Mouse (Mus musculus) liver, postnatal 0 days (tissue): ENCODE data around the gene H1foo. TPM values are rescaled to one million over a fixed set of nuclear protein-coding genes. Genes with fewer than 3 reads are reported as not detected.

ENCODE experiments used
- ATAC-seq: fragments of 200-750 bp; cut with Nextera tagmentation; 2 replicates; pipeline ENCODE4 v1.8.0; 2017; ENCODE audit warnings: mild to moderate bottlenecking, moderate library complexity
- DNase-seq: peaks from one replicate; pipeline ENCODE4 v3.0.0-alpha.2; 2016
- H3K27ac ChIP-seq: fragments of 300-500 bp; sonication (generic); 2 replicates; pipeline ENCODE4 v1.5.1; 2014; ENCODE audit warnings: antibody characterized with exemption, moderate library complexity, mild to moderate bottlenecking, low read depth
- H3K27me3 ChIP-seq: fragments of 300-500 bp; sonication (generic); 2 replicates; pipeline ENCODE4 v1.6.1; 2014; ENCODE audit warnings: low read length, control low read depth, mixed read lengths; ENCODE audit not compliant: insufficient read depth
- H3K36me3 ChIP-seq: fragments of 300-500 bp; sonication (generic); replicated peaks from 2 replicates; pipeline ENCODE4 v1.6.1; 2014; ENCODE audit warnings: mild to moderate bottlenecking, control low read depth, low read length, moderate library complexity, mixed read lengths; ENCODE audit not compliant: insufficient read depth
- H3K4me1 ChIP-seq: fragments of 300-500 bp; sonication (generic); 2 replicates; pipeline ENCODE4 v1.6.1; 2014; ENCODE audit warnings: antibody characterized with exemption, mild to moderate bottlenecking, control low read depth; ENCODE audit not compliant: insufficient read depth
- H3K4me2 ChIP-seq: fragments of 300-500 bp; sonication (generic); 2 replicates; pipeline ENCODE4 v1.6.1; 2014; ENCODE audit warnings: low read depth, mild to moderate bottlenecking, low read length, moderate library complexity, mixed read lengths
- H3K4me3 ChIP-seq: fragments of 300-500 bp; sonication (generic); 2 replicates; pipeline ENCODE4 v1.5.1; 2014; ENCODE audit warnings: low read depth, low read length
- H3K9ac ChIP-seq: fragments of 300-500 bp; sonication (generic); replicated peaks from 2 replicates; pipeline ENCODE4 v1.6.1; 2014; ENCODE audit warnings: mild to moderate bottlenecking, moderate library complexity
- H3K9me3 ChIP-seq: fragments of 300-500 bp; sonication (generic); 2 replicates; pipeline ENCODE4 v1.6.1; 2016; ENCODE audit warnings: mild to moderate bottlenecking, control low read depth, low read length, mixed read lengths
- CTCF ChIP-seq: sonication (generic); IDR thresholded peaks from 2 replicates; pipeline ENCODE4 v1.5.1; 2016; ENCODE audit warnings: antibody characterized with exemption, low read depth
- EP300 ChIP-seq: IDR thresholded peaks from 2 replicates; pipeline ENCODE4 v1.6.1; 2016; ENCODE audit warnings: antibody characterized with exemption, low read depth, mild to moderate bottlenecking
- WGBS: fragments of 180-500 bp; shearing (Covaris S2); extraction: QIAGEN DNeasy Blood & Tissue Kit; methylation state at CpG from one replicate; pipeline ENCODE4 v1.1.7; 2014; ENCODE audit not compliant: insufficient replicate concordance; 5-methylcytosine and 5-hydroxymethylcytosine counted together
- polyA plus RNA-seq: library from polyadenylated mRNA; unstranded; fragments of >200 nt; fragmentation: Nextera tagmentation; extraction: Ambion mirVana; gene quantifications from 2 replicates; pipeline ENCODE4 v1.2.1, GENCODE M21; 2015

Gene H1foo
- polyA plus RNA-seq, 1 experiment from 2014 or later = not detected

DNA sequence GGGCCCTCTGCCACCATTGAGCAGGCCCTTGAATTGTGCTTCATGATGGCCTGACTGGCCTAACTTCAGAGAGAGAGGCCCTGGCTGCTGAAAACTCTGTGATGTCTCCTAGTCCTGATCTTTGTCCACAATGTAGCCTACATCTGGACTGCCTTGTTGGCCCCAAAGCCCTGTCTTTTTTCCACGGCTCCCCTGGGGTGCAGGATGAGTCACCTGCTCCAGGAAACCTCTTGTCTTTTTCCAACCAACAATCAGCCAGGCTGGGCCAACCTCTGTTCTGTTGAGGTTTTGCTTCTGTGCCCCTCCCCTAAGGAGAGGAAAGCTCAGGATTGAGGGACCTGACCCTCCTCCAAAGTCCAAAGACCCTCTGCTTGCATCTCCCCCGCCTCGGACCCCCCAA, 17.0 kb downstream of the H1foo start:
- TF ChIP-seq CTCF (no peak), EP300 (no peak)
- Histone ChIP-seq H3K9ac (no peak overlapping the region), H3K27ac (no peak overlapping the region), H3K4me1 (peaks cover 5% of the 10 kb centered on the region), H3K27me3 (no peaks in the 10 kb centered on the region), H3K4me3 (no peak overlapping the region), H3K9me3 (no peaks in the 10 kb centered on the region), H3K4me2 (no peak overlapping the region), H3K36me3 (0 out of 2 replicates have a peak, but pooled peaks cover 4% of the 10 kb centered on the region)
- DNase-seq (no peak), ATAC-seq (no peak)
- 79% methylated on average over 3 of the region's 3 CpGs for WGBS

DNA sequence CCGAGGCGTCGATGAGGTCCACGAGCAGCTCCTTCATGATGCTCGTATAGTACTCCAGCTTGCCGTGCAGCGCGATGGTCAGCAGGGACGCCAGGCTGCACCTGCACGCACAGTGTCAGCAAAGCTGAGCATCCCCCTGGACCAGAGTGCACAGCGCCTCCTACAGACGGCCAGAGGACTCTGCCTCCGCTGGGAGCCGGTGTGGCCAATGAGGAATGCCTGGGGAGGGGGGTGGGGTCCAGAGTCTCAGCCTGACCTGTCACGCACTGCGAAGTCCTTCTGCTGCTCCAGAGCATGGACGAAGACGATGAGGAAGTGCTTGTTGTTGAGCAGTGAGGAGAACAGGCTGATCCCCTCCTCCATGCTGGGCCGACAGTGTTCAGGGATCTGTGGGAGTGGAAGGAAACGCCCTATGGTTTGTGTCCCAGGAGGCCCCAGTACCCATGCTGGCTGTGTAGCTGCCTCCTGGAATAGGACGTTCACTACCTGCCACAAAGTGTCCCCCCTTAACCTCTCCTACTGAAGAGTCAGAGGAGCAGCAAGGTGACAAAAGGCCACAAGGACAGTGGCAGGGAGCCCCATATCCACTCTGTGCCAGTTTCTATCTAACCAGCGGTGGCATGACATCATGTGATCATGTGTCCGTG, 17.8 kb downstream of the H1foo start:
- H3K4me2 ChIP-seq = no peak overlapping the region
- H3K27me3 ChIP-seq = no peaks in the 10 kb centered on the region
- no peaks in the 10 kb centered on the region for H3K4me1 ChIP-seq
- WGBS = 68% methylated on average over 23 of the region's 23 CpGs
- H3K27ac ChIP-seq = no peak overlapping the region
- H3K9me3 ChIP-seq = no peaks in the 10 kb centered on the region
- H3K9ac ChIP-seq = no peak overlapping the region
- ATAC-seq = peak; percentile 48; the same call in 1 of the 2 replicates
- H3K4me3 ChIP-seq = no peak overlapping the region
- H3K36me3 ChIP-seq = peaks cover 4% of the 10 kb centered on the region; the same call in 1 of the 2 replicates
- peak; percentile 44 for DNase-seq
- peak; percentile 48 for TF ChIP-seq CTCF
- TF ChIP-seq EP300 = no peak

DNA sequence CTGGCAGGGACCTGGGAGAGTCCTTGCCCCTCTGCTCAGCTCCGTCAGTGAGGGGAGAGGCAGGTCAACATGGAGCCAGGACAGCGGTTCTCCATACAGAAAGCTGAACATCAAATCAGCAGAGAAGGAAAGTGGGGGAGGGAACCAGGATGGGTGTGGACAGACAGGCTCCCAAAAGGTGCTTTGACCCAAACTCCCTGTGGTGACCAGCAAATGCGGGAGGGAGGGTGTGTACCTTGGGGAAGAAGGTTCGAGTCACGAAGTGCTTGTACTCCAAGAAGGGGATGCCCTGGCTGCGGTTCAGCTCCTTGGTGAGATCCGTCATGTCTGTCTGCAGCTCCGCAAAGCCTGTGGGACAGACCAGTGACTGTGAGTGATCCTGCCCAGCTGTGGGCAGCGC, 18.9 kb downstream of the H1foo start:
- no peaks in the 10 kb centered on the region for H3K9me3 ChIP-seq
- DNase-seq = no peak
- peaks cover 4% of the 10 kb centered on the region; the same call in 1 of the 2 replicates for H3K36me3 ChIP-seq
- no peak overlapping the region for H3K4me3 ChIP-seq
- TF ChIP-seq EP300 (no peak), CTCF (no peak)
- H3K27ac ChIP-seq = no peak overlapping the region
- no peak overlapping the region for H3K9ac ChIP-seq
- no peak for ATAC-seq
- WGBS = 82% methylated on average over 9 of the region's 9 CpGs
- no peaks in the 10 kb centered on the region for H3K4me1 ChIP-seq
- H3K4me2 ChIP-seq = no peak overlapping the region
- H3K27me3 ChIP-seq = no peaks in the 10 kb centered on the region

DNA sequence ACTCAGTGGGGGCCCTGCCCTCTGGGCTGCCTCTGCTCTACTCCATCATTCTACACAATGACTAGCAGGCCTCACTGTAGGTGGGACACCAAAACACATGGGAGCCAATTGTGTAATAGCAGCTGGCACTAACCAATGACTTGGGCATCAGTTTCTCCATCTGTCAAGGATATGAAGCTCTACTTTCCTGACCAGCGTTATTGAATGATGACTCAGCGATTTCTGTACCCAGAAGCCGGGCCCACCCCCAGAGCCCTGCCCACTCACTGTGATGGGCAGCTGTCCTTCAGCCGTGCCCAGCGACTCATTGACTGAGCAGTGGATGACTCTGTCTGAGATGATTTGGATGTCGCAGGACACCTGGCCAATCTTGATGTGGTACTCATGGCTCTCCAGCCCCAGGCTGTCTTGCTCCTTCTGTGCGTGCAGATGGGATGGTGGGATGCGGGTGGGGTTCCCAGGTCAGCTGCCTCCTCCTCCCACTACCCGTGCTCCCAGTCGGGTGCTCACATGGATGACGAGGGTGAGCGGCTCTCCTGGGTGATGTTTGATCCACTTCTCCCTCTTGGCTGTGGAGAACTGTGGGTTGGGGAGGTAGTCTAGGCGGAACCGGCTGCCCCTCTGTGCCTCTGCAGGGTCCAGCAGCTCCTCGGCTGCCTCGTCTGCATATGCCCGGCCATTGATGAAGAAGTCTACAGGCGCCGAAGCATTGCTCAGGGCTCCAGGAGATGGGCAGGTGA, 21.7 kb downstream of the H1foo start:
- WGBS = 79% methylated on average over 19 of the region's 19 CpGs
- H3K9me3 ChIP-seq = no peaks in the 10 kb centered on the region
- no peaks in the 10 kb centered on the region for H3K27me3 ChIP-seq
- no peak overlapping the region for H3K9ac ChIP-seq
- peaks cover 4% of the 10 kb centered on the region; the same call in 1 of the 2 replicates for H3K36me3 ChIP-seq
- no peak overlapping the region for H3K4me3 ChIP-seq
- H3K4me2 ChIP-seq = no peak overlapping the region
- ATAC-seq = no peak
- H3K4me1 ChIP-seq = peaks cover 3% of the 10 kb centered on the region
- H3K27ac ChIP-seq = no peak overlapping the region
- TF ChIP-seq CTCF = no peak
- no peak for TF ChIP-seq EP300
- DNase-seq = no peak

DNA sequence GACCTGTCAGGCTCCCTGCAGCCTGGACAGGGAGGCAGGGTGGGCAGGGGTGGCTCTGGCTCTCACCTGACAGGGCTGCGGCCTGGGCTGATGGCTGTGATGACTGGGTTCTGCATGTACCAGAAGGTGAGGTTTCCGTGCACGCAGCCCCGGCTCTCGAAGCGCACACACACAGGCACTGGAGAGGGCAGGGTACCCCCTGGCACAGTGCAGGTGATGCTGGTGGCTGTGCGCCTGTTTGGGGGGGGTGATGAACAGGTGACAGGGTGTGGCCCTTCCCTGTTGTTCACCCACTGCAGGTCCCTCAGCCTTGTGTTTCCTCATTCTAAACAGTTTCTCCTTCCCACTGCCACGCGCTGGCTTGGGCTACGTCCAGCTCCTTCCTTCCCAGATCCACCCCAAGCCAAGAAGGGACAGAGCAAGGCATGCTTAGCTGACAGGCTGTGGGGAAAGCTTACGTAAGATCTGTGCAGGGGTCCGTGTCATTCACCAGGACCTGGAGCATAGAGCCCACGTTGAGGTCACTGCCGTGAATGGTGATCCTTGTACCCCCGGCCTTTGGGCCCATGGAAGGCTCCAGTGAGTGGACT, 22.6 kb downstream of the H1foo start:
- H3K4me1 ChIP-seq = peaks cover 9% of the 10 kb centered on the region
- H3K4me2 ChIP-seq = no peak overlapping the region
- no peak for TF ChIP-seq CTCF
- TF ChIP-seq EP300 = no peak
- no peak for ATAC-seq
- H3K36me3 ChIP-seq = peaks cover 4% of the 10 kb centered on the region; the same call in 1 of the 2 replicates
- no peaks in the 10 kb centered on the region for H3K9me3 ChIP-seq
- WGBS = 77% methylated on average over 15 of the region's 15 CpGs
- no peak for DNase-seq
- H3K9ac ChIP-seq = no peak overlapping the region
- H3K4me3 ChIP-seq = no peak overlapping the region
- no peaks in the 10 kb centered on the region for H3K27me3 ChIP-seq
- H3K27ac ChIP-seq = no peak overlapping the region

DNA sequence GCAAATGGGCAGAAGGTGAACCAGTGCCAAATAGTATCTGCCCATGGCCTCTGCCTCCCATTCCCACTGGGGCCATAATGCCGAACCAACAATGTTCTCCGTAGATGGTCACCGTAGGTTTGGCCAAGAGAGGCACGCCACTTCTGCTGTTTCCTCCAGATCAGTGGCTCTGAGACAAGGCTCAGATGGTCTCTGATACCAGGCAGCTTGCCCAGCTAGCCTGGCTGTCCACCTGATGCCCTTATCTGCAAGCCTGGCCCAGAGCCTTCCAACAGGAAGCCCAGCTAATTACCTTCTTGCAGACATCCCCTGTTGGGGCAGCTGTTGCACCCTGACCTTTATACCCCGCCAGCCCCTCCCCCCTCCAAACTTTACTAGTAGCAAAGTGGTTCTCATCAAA, 23.3 kb downstream of the H1foo start:
- Histone ChIP-seq H3K4me3 (no peak overlapping the region), H3K9ac (no peak overlapping the region), H3K4me2 (no peak overlapping the region), H3K4me1 (peaks cover 13% of the 10 kb centered on the region), H3K9me3 (no peaks in the 10 kb centered on the region), H3K36me3 (peaks cover 4% of the 10 kb centered on the region; the same call in 1 of the 2 replicates), H3K27ac (no peak overlapping the region), H3K27me3 (no peaks in the 10 kb centered on the region)
- DNase-seq (no peak), ATAC-seq (no peak)
- no peak for TF ChIP-seq EP300
- TF ChIP-seq CTCF = no peak
- WGBS = 79% methylated on average over 5 of the region's 5 CpGs
